8 mouse cellular contexts compared by ENCODE assay signal in genomic region chr6:145075088-145075547, GRCm38 (mm10). TPM values are rescaled to one million over a fixed set of nuclear protein-coding genes. Genes with fewer than 3 reads are reported as not detected.
DNase-seq lines count a peak whose midpoint lies in the region; ATAC-seq lines count a peak whose summit lies in the region.

No protein-coding gene starts in this region.

- peak overlapping the region; percentile 98 for H3K4me2 ChIP-seq in forebrain, embryonic 15.5 days (replicated peaks)
- H3K4me2 ChIP-seq in stomach, embryonic 15.5 days, result peak overlapping the region; percentile 85

- no peaks in the 10 kb centered on the region for H3K27me3 ChIP-seq in forebrain, embryonic 15.5 days
- peaks cover 10% of the 10 kb centered on the region; the same call in 1 of the 2 replicates for H3K27me3 ChIP-seq in midbrain, embryonic 10.5 days (ENCODE audit: low read depth, poor library complexity, severe bottlenecking)
- peaks cover 12% of the 10 kb centered on the region; the same call in 1 of the 2 replicates for H3K27me3 ChIP-seq in stomach, embryonic 15.5 days (replicated peaks)

- no peaks in the 10 kb centered on the region for H3K36me3 ChIP-seq in forebrain, embryonic 15.5 days
- H3K36me3 ChIP-seq in midbrain, embryonic 10.5 days, result no peaks in the 10 kb centered on the region
- H3K36me3 ChIP-seq in stomach, embryonic 15.5 days, result no peaks in the 10 kb centered on the region

- peak; percentile 11 to 55 for DNase-seq in layer of hippocampus, adult 18-20 months (ENCODE audit: low spot score in 2 of 2)
- DNase-seq in layer of hippocampus, adult 11-12 months (ENCODE audit: low spot score), result no peak
- peak; percentile 9 to 14 for DNase-seq in layer of hippocampus, adult 8-10 months (ENCODE audit: low spot score in 2 of 2)
- no peak for DNase-seq in midbrain, embryonic 10.5 days (ENCODE audit: low spot score)
- no peak for DNase-seq in urinary bladder, postnatal 25 days (ENCODE audit: low spot score)

- H3K9ac ChIP-seq in forebrain, embryonic 15.5 days (replicated peaks), result peak overlapping the region; percentile 58
- no peak overlapping the region for H3K9ac ChIP-seq in stomach, embryonic 15.5 days

- peak overlapping the region; percentile 45 for H3K4me3 ChIP-seq in forebrain, embryonic 15.5 days
- H3K4me3 ChIP-seq in midbrain, embryonic 10.5 days, result peak overlapping the region; percentile 65
- peak overlapping the region; percentile 48 for H3K4me3 ChIP-seq in stomach, embryonic 15.5 days (replicated peaks)

- under 1% methylated on average over 20 of the region's 20 CpGs for WGBS in forebrain, embryonic 15.5 days
- under 1% methylated on average over 20 of the region's 20 CpGs for WGBS in midbrain, embryonic 10.5 days
- WGBS in stomach, embryonic 15.5 days, result under 1% methylated on average over 20 of the region's 20 CpGs

- H3K27ac ChIP-seq in forebrain, embryonic 15.5 days (replicated peaks), result no peak overlapping the region
- peak overlapping the region; percentile 89 for H3K27ac ChIP-seq in midbrain, embryonic 10.5 days (replicated peaks)
- H3K27ac ChIP-seq in stomach, embryonic 15.5 days, result no peak overlapping the region

- H3K9me3 ChIP-seq in forebrain, embryonic 15.5 days, result no peaks in the 10 kb centered on the region
- H3K9me3 ChIP-seq in midbrain, embryonic 10.5 days (replicated peaks), result no peaks in the 10 kb centered on the region
- no peaks in the 10 kb centered on the region for H3K9me3 ChIP-seq in stomach, embryonic 15.5 days

- peaks cover 10% of the 10 kb centered on the region; the same call in 1 of the 2 replicates for H3K4me1 ChIP-seq in forebrain, embryonic 15.5 days
- peaks cover 29% of the 10 kb centered on the region for H3K4me1 ChIP-seq in midbrain, embryonic 10.5 days
- H3K4me1 ChIP-seq in stomach, embryonic 15.5 days, result peaks cover 6% of the 10 kb centered on the region; the same call in 1 of the 2 replicates

- ATAC-seq in activated CD4-positive, CD25-positive, alpha-beta regulatory T cell, adult 4 months, result peak; percentile 41
- peak; percentile 70; the same call in 1 of the 2 replicates for ATAC-seq in forebrain, embryonic 15.5 days (replicated peaks)
- no peak for ATAC-seq in stomach, embryonic 15.5 days (ENCODE audit: insufficient read depth, low FRiP score, low read depth)

RNA-seq across cellular contexts. Expression of gene Bcat1, which starts 0.9 kb away (rescaled TPM):
- total RNA-seq in layer of hippocampus, adult 18-20 months (2021), result 100 to 1,000 TPM; 109 to 111 TPM
- polyA plus RNA-seq in activated CD4-positive, CD25-positive, alpha-beta regulatory T cell, adult 4 months (2017; shearing (Covaris generic)), result 10 to 100 TPM; 13.0 to 15.1 TPM
- polyA plus RNA-seq in forebrain, embryonic 15.5 days (2015; fragmentation: Nextera tagmentation; extraction: Ambion mirVana), result 100 and 101 TPM in 2 replicates
- 100 to 1,000 TPM; 100 to 112 (median 107) TPM for total RNA-seq in layer of hippocampus, adult 8-10 months (2022)
- polyA plus RNA-seq in midbrain, embryonic 10.5 days (2016; fragmentation: Nextera tagmentation; extraction: Ambion mirVana), result 139 and 149 TPM in 2 replicates
- polyA plus RNA-seq in stomach, embryonic 15.5 days (2015; fragmentation: Nextera tagmentation; extraction: Ambion mirVana), result 6.6 and 11.8 TPM in 2 replicates

RNA-seq across cellular contexts. Expression of gene Lrmp, which starts 40.3 kb away (rescaled TPM):
- 1 to 10 TPM; 3.5 to 4.5 TPM for total RNA-seq in layer of hippocampus, adult 18-20 months (2021)
- 100 to 1,000 TPM; 110 to 124 TPM for polyA plus RNA-seq in activated CD4-positive, CD25-positive, alpha-beta regulatory T cell, adult 4 months (2017; shearing (Covaris generic))
- polyA plus RNA-seq in forebrain, embryonic 15.5 days (2015; fragmentation: Nextera tagmentation; extraction: Ambion mirVana), result 0.69 and 0.84 TPM in 2 replicates
- total RNA-seq in layer of hippocampus, adult 8-10 months (2022), result 10 to 100 TPM in 2 of 4 experiments, 1 to 10 TPM in 2; 4.2 to 14.8 (median 9.0) TPM
- polyA plus RNA-seq in midbrain, embryonic 10.5 days (2016; fragmentation: Nextera tagmentation; extraction: Ambion mirVana), result 1.7 and 2.6 TPM in 2 replicates
- 14.3 and 18.7 TPM in 2 replicates for polyA plus RNA-seq in stomach, embryonic 15.5 days (2015; fragmentation: Nextera tagmentation; extraction: Ambion mirVana)

Comparison
In these comparisons a context has a peak if more than half of its experiments do, and no peak if none do; other contexts are left out.
1. DNase-seq: peak in layer of hippocampus, adult 18-20 months (2 of 2) and layer of hippocampus, adult 8-10 months (2 of 2); none in layer of hippocampus, adult 11-12 months (single experiment), midbrain, embryonic 10.5 days (single experiment) and urinary bladder, postnatal 25 days (single experiment).
2. Peak in every context shown above with its lines, with median percentiles within 50 percentile points of each other: H3K4me3 ChIP-seq.